Mouse (Mus musculus) heart, adult 2 months (tissue): ENCODE measurements at regions not wholly inside any gene's neighbourhood (a gene's known extent, or its start where the extent isn't known, plus 50 kb on each side); places are given as distances from the start of the nearest gene placed in this dataset.

Source experiments
- CTCF ChIP-seq: fragments of 200-600 bp; IDR thresholded peaks from 2 replicates; pipeline ENCODE4 v1.8.1; 2022; ENCODE audit warnings: antibody characterized with exemption, mild to moderate bottlenecking, moderate library complexity
- POLR2A ChIP-seq: fragments of 200-500 bp; IDR thresholded peaks from 2 replicates; pipeline ENCODE4 v1.6.1; 2011; ENCODE audit warnings: mild to moderate bottlenecking, low read depth, low read length, control low read depth; ENCODE audit not compliant: insufficient read depth

- TF ChIP-seq POLR2A (no peak), CTCF (no peak)
Observed at GRCm38 (mm10) chrX:142504962-142505361, 114.6 kb upstream of the Acsl4 start.
